Mouse (Mus musculus) intestine, embryonic 16.5 days (tissue): ENCODE results near the gene Slc25a29. TPM values are rescaled to one million over a fixed set of nuclear protein-coding genes. Genes with fewer than 3 reads are reported as not detected.
A peak's percentile ranks its signal among the peaks of the same experiment; 100 is the strongest.
"Not testable (repeated sequence)": the region's sequence is repeated elsewhere in the genome, so short reads cannot be mapped to it uniquely, and the experiment has no call there.

ENCODE experiments used
- ATAC-seq: fragments of 200-750 bp; cut with Nextera tagmentation; 2 replicates; pipeline ENCODE4 v1.8.0; 2017; ENCODE audit warnings: moderate TSS enrichment, moderate library complexity
- H3K27ac ChIP-seq: fragments of 300-500 bp; sonication (generic); 2 replicates; pipeline ENCODE4 v1.5.1; 2014; ENCODE audit warnings: mild to moderate bottlenecking, low read length
- H3K27me3 ChIP-seq: fragments of 300-500 bp; sonication (generic); replicated peaks from 2 replicates; pipeline ENCODE4 v1.6.1; 2014; ENCODE audit warnings: low read length, control low read depth, mixed read lengths; ENCODE audit not compliant: control insufficient read depth, insufficient read depth
- H3K36me3 ChIP-seq: fragments of 300-500 bp; sonication (generic); 2 replicates; pipeline ENCODE4 v1.6.1; 2014; ENCODE audit warnings: low read length, control low read depth; ENCODE audit not compliant: control insufficient read depth, insufficient read depth
- H3K4me1 ChIP-seq: fragments of 300-500 bp; sonication (generic); 2 replicates; pipeline ENCODE4 v1.6.1; 2014; ENCODE audit warnings: low read length, control low read depth, mixed read lengths; ENCODE audit not compliant: control insufficient read depth, insufficient read depth
- H3K4me2 ChIP-seq: fragments of 300-500 bp; sonication (generic); 2 replicates; pipeline ENCODE4 v1.6.1; 2014; ENCODE audit warnings: low read depth, low read length, control low read depth
- H3K4me3 ChIP-seq: fragments of 300-500 bp; sonication (generic); 2 replicates; pipeline ENCODE4 v1.5.1; 2014; ENCODE audit warnings: mild to moderate bottlenecking, low read length
- H3K9ac ChIP-seq: fragments of 300-500 bp; sonication (generic); 2 replicates; pipeline ENCODE4 v1.6.1; 2014; ENCODE audit warnings: low read depth, low read length
- H3K9me3 ChIP-seq: fragments of 300-500 bp; sonication (generic); 2 replicates; pipeline ENCODE4 v1.6.1; 2016; ENCODE audit warnings: low read length, control low read depth; ENCODE audit not compliant: control insufficient read depth
- WGBS: fragments of 180-500 bp; shearing (Covaris S2); extraction: QIAGEN DNeasy Blood & Tissue Kit; methylation state at CpG from one replicate; pipeline ENCODE4 v1.1.7; 2014; 5-methylcytosine and 5-hydroxymethylcytosine counted together
- polyA plus RNA-seq: library from polyadenylated mRNA; unstranded; fragments of >200 nt; fragmentation: Nextera tagmentation; extraction: Ambion mirVana; gene quantifications from 2 replicates; pipeline ENCODE4 v1.2.1, GENCODE M21; 2015

The Slc25a29 gene
- polyA plus RNA-seq, 1 experiment from 2014 or later = 5.8 TPM

GRCm38 (mm10) chr12:108857589-108858184, 22.0 kb upstream of the Slc25a29 start:
- Histone ChIP-seq H3K36me3 (peaks cover 11% of the 10 kb centered on the region), H3K9me3 (no peaks in the 10 kb centered on the region), H3K27ac (peak overlapping the region; percentile 43), H3K4me1 (0 out of 2 replicates have a peak, but pooled peaks cover 3% of the 10 kb centered on the region), H3K4me2 (no peak overlapping the region), H3K27me3 (no peaks in the 10 kb centered on the region), H3K9ac (no peak overlapping the region), H3K4me3 (no peak overlapping the region)
- 0 out of 2 replicates have a peak, but pooled peaks have one; percentile 16 for ATAC-seq
- 62% methylated on average over 7 of the region's 7 CpGs for WGBS

GRCm38 (mm10) chr12:108857109-108857508, 21.4 kb upstream of the Slc25a29 start:
- Histone ChIP-seq H3K9me3 (no peaks in the 10 kb centered on the region), H3K27me3 (no peaks in the 10 kb centered on the region), H3K4me3 (no peak overlapping the region), H3K27ac (peak overlapping the region; percentile 16; the same call in 1 of the 2 replicates), H3K36me3 (peaks cover 6% of the 10 kb centered on the region; the same call in 1 of the 2 replicates), H3K9ac (no peak overlapping the region), H3K4me1 (0 out of 2 replicates have a peak, but pooled peaks cover 3% of the 10 kb centered on the region), H3K4me2 (no peak overlapping the region)
- WGBS = 77% methylated on average over 7 of the region's 7 CpGs
- ATAC-seq = no peak

- Histone ChIP-seq H3K4me2 (no peak overlapping the region), H3K36me3 (peaks cover 3% of the 10 kb centered on the region; the same call in 1 of the 2 replicates), H3K4me3 (no peak overlapping the region), H3K9me3 (no peaks in the 10 kb centered on the region), H3K9ac (peak overlapping the region; percentile 18; the same call in 1 of the 2 replicates), H3K4me1 (0 out of 2 replicates have a peak, but pooled peaks cover 3% of the 10 kb centered on the region), H3K27ac (no peak overlapping the region), H3K27me3 (no peaks in the 10 kb centered on the region)
- ATAC-seq = no peak
- WGBS = 83% methylated on average over 8 of the region's 8 CpGs
Measured at GRCm38 (mm10) chr12:108856186-108856585, 20.5 kb upstream of the Slc25a29 start.

GRCm38 (mm10) chr12:108855081-108855480, 19.4 kb upstream of the Slc25a29 start:
- Histone ChIP-seq H3K9ac (peak overlapping the region; percentile 46; the same call in 1 of the 2 replicates), H3K4me1 (0 out of 2 replicates have a peak, but pooled peaks cover 3% of the 10 kb centered on the region), H3K36me3 (no peaks in the 10 kb centered on the region), H3K27me3 (no peaks in the 10 kb centered on the region), H3K4me3 (no peak overlapping the region), H3K27ac (no peak overlapping the region; the same call in 1 of the 2 replicates), H3K9me3 (no peaks in the 10 kb centered on the region), H3K4me2 (no peak overlapping the region)
- WGBS = 75% methylated on average over 10 of the region's 10 CpGs
- ATAC-seq = peak; percentile 91

GRCm38 (mm10) chr12:108852822-108853221, 17.1 kb upstream of the Slc25a29 start:
- Histone ChIP-seq H3K9ac (no peak overlapping the region), H3K27me3 (no peaks in the 10 kb centered on the region), H3K9me3 (no peaks in the 10 kb centered on the region), H3K36me3 (no peaks in the 10 kb centered on the region), H3K4me2 (no peak overlapping the region), H3K4me3 (no peak overlapping the region), H3K27ac (no peak overlapping the region), H3K4me1 (0 out of 2 replicates have a peak, but pooled peaks cover 3% of the 10 kb centered on the region)
- ATAC-seq = no peak
- 88% methylated on average over 8 of the region's 8 CpGs for WGBS

- Histone ChIP-seq H3K4me1 (0 out of 2 replicates have a peak, but pooled peaks cover 3% of the 10 kb centered on the region), H3K9me3 (no peaks in the 10 kb centered on the region), H3K27ac (no peak overlapping the region), H3K27me3 (no peaks in the 10 kb centered on the region), H3K4me3 (no peak overlapping the region), H3K4me2 (no peak overlapping the region), H3K9ac (no peak overlapping the region), H3K36me3 (no peaks in the 10 kb centered on the region)
- ATAC-seq = no peak
- 86% methylated on average over 8 of the region's 8 CpGs for WGBS
Measured at GRCm38 (mm10) chr12:108850886-108851285, 15.2 kb upstream of the Slc25a29 start.

GRCm38 (mm10) chr12:108850129-108850528, 14.4 kb upstream of the Slc25a29 start:
- Histone ChIP-seq H3K4me2 (no peak overlapping the region), H3K4me1 (0 out of 2 replicates have a peak, but pooled peaks cover 3% of the 10 kb centered on the region), H3K9me3 (no peaks in the 10 kb centered on the region), H3K27ac (no peak overlapping the region), H3K36me3 (no peaks in the 10 kb centered on the region), H3K4me3 (no peak overlapping the region), H3K27me3 (no peaks in the 10 kb centered on the region), H3K9ac (no peak overlapping the region)
- 43% methylated on average over 8 of the region's 8 CpGs for WGBS
- ATAC-seq = no peak

GRCm38 (mm10) chr12:108849488-108850022, 13.9 kb upstream of the Slc25a29 start:
- no peak overlapping the region for H3K9ac ChIP-seq
- WGBS = 78% methylated on average over 4 of the region's 4 CpGs
- H3K9me3 ChIP-seq = no peaks in the 10 kb centered on the region
- no peaks in the 10 kb centered on the region for H3K36me3 ChIP-seq
- H3K27me3 ChIP-seq = no peaks in the 10 kb centered on the region
- H3K4me1 ChIP-seq = no peaks in the 10 kb centered on the region
- H3K4me3 ChIP-seq = no peak overlapping the region
- no peak overlapping the region for H3K27ac ChIP-seq
- H3K4me2 ChIP-seq = no peak overlapping the region
- ATAC-seq = no peak

- not testable (repeated sequence) for H3K36me3 ChIP-seq, H3K27me3 ChIP-seq, H3K27ac ChIP-seq, H3K4me3 ChIP-seq, H3K9me3 ChIP-seq, H3K4me2 ChIP-seq, H3K4me1 ChIP-seq, ATAC-seq, H3K9ac ChIP-seq
- WGBS = 92% methylated on average over 3 of the region's 3 CpGs
Measured at GRCm38 (mm10) chr12:108848033-108848432, 12.3 kb upstream of the Slc25a29 start.
